Mouse (Mus musculus): Measurements from ENCODE around the gene Fam20b.

Gene Fam20b

DNA sequence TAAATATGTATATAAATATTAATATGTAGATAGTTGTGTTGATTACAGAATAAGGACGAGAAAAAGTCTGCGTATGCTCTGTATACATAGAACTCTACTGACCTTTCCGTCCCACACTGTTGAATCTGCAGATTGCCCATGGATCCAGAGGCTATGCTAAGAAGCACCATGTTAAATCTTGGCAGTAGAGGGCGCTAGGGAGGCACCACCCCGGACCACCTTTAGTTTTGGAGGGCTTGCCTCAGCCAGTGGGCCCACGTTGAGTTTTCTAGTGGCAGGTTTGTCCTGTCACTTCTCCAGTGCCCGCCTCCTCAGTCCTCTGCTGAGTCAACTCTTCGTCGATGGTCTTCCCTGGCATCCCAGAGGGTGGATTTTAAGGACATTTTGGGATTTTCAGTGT is 11.9 kb upstream of the Fam20b start:
- DNase-seq (ENCODE audit: inconsistent age in 2 of 2, low spot score in 1 of 2): no peak

DNA sequence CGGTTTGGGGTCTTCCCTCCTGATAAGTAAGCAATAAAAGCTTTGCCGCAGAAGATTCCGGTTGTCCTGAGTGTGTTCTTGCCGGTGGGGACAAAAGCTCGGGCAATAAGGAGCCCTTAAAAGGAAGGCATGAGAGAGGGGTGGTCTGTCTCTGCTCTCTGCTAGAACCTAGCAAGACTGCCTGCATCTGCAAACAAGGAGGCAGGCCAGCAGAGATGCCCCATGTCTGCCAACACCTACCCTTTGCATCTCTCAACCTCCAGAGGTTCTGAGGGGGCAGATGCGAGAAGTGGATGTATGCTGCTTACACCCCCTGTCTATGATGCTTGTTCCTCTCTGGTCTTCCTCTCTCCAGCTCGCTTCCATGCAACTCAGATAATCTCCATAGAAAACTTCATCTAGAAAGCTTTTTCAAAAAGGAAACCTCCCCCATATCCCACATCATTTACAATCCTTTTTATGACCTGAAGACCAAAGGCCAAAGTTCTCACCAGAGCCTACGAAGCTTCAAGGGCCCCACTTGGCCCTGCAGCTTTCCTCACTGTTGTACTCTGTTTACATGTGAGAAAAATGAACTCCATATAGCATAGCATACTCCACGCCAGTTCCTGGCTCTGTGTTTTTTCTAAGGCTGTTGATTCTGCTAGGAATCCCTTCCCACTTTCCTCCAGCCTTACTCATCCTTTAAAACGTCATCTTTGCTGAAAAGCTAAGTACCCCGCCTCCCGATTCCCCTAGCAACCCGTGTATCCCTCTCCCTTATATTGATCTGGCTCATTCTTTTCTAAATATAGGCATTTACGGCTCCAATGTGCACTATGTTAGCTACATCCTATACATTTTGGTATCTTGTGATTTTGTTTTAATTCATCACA is 8.6 kb upstream of the Fam20b start:
- no peak for DNase-seq (ENCODE audit: inconsistent age in 2 of 2, low spot score in 1 of 2)

DNA sequence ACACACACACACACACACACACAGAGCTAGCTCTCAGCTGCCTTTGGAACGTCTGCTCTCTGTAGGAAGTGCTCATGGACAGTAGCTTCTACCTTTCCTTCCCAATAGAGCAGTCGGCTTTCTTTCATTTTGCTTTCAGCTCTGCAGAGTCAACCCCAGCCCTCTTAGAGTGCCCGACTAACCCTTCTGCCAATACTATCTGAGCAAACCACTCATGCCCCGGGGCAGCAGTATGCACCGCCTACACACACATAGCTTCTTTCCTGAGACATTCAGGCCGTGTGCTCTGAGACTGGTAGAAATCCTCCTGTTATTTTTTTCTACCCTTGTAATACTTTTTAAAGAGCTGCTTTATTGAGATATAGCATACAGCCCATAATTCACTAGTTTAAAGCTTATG is 3.2 kb upstream of the Fam20b start:
- no peak for DNase-seq (ENCODE audit: inconsistent age in 2 of 2, low spot score in 1 of 2)

DNA sequence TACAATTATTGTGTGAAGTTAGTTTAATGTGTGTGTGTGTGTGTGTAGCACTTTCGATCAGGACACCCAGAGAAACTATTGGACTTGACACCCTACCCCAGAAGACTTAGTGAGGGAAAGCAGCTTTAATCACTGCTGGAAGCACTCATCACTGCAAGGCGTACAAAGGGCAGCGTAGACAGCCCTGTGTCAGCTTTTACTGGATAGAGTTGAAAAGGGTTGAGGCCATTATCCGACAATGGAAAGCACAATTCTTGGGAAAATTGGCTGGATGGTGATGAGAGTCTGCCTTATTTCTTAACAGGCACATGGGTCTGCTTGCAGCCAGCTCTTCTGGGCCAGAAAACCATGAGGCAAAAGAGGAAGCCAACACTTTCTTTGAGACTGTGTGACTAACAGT is 1.2 kb upstream of the Fam20b start:
- DNase-seq (ENCODE audit: inconsistent age in 2 of 2, low spot score in 1 of 2): no peak

DNA sequence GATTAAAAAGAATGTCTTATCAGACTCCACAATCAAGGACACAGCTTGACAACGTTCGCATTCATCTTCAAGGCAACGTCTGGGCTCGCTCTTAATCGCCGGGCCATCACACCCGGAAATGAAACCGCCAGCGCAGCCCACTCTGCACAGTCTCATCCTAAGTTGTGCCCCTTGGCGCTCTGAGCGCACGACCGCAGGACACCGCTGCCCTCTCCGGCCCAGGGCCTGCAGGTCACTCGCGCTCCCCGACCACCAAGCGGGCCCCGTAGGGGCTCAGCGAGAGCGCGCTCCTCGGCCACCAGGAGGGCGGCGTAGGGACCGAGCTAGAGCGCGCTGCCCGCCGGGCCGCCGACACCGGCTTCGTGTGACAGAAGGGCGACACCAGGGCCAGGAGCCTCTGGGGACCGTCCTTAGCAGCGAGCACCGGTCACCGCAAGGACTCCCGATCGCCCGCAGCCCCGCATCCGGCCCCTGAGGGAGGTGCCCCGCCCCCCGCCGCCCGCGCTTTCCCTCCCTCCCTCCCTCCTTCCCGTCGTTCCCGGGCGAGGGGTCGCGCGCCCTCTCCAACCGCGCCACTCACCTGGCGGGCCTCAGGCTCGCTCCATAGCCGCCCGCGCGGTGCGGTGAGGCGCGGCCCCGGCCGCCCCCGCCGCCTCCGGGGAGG is 468 bp downstream of the Fam20b start:
- peak; percentile 76 to 89 for DNase-seq (ENCODE audit: inconsistent age in 2 of 2, low spot score in 1 of 2)

DNA sequence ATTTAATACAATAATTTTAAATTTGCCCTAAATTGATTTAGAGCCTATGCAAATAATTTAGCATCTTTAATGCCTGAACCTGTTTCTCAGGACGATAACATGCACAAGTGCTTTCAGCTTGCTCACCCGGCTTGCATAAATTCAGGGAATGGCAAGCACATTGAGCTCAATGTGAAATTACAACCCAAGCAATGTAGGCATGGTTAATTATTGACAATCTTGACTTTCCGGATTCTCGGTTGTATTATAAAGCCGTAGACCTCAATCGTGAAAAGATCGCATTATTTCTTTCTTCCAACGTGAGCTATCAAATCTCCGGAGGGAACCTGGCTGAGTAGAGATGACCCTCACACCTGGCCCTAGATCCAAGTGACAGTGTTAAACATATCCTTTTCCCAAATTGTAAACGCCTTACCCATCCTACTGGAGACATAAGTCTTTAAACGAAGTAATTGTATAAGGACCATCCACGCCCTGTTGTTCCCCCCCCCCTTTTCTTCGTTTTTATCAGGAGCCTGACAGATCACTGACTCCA is 1.1 kb downstream of the Fam20b start:
- DNase-seq (ENCODE audit: inconsistent age in 2 of 2, low spot score in 1 of 2): no peak

DNA sequence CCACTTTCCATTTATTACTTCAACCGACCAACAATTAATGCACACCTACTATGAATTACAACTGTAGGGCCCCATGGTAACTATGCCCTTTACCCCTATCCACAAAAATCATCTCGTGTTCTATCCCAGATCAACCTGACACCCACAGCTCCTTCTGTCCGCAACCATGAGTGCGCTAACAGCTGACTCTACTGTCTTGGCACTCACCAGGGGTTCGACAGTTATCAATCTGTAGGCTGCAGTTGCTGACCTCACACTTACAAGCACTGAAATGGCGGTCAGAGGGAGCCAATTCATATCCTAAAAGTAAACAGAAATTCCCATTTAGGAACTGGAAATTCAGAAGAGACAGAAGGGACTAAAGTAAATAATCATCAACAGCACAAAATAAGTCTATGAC is 2.2 kb downstream of the Fam20b start:
- no peak for DNase-seq (ENCODE audit: inconsistent age in 2 of 2, low spot score in 1 of 2)

DNA sequence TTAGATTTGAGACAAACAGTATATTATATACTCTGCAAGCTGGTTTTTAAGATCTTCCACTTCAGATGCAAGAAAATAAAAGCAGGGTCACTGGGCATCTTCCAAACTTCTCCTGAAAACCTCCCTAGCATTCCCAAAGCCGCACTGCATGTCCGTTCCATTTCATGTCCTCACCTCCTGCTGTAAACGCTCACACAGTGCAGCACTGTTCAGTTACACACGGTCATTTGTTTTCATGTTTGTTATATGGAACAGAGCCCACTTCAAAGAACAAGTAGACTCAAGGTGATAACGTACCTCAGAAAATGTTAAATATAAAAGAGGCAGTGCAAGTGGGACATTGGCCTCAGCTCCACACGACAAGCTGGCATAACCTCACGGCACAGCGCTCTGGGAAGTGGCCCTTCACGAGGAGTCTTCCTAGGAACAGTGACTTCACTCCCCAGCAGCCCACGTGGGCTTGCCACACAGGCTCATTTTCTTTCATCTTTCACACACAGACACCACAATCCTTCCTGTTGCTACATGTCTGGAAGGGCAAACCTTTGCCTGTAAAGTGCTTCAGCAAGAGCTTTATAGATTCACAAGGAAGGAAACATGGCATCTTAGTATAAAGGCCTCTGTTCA is 8.3 kb downstream of the Fam20b start:
- DNase-seq (ENCODE audit: inconsistent age in 2 of 2, low spot score in 1 of 2): no peak

DNA sequence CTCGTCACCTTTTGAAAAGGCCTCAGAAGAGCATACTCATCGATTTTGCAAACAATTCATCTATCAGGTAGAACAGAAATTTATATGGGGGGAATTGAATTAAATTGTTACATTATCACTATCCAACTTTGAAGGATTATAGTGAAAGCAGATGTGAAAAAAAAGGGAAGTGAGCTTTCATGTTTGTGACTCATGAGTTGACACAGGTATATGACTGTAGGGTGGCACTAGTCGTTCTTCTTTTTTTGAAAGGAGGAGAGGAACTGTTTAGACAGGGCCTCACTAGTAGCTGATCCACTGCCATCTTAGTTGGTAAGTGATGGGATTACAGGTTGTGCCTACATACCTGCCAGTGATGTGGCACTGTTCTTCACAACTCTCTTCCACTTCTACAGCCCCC is 10.2 kb downstream of the Fam20b start:
- DNase-seq (ENCODE audit: inconsistent age in 2 of 2, low spot score in 1 of 2): no peak

DNA sequence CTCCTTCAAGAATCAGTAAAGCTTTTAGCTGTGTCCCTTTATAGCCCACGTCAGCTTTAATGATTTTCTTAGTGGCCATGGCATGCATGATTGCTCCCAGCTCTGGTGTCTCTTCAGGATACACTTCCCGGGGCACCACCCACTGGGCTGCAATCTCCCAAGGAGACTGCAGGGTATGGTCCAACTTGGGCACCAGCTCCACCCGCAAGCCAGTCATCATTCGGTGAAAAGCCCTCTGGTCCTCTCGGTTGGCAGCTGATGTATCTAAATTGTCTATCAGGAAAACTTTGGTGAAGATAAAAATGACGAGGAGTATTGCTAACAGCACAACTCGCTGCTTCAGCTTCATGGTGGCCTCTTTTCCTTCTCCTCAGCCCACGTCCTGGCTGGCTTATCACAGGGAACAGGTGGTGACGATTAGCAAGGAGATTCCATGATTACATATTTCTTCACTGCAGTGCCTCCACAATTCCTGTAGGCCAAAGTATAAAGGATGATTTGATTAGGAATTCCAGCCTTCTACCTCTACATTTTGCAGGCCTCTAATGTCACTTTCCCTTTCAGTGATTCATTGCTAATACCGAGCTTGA is 13.1 kb downstream of the Fam20b start:
- no peak for DNase-seq (ENCODE audit: inconsistent age in 2 of 2, low spot score in 1 of 2)

DNA sequence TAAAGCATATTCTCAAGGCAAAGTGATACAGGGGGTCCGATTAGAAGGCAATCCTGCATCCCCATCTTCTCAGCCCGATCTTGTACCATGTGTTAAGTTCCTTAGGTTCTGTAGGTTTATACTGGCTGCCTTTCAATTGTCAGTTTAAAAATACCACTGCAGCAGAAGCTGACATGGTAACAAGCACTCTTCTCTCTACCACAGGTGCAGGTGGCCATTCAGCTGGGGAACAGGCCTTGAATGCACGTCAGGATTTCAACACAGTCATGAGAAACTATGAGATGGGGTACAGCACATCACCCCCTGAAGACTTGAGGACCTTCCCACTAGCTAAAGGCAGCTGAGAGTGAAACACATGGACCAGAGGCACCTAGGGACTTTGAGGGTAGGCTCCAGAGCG is 15.4 kb downstream of the Fam20b start:
- no peak for DNase-seq (ENCODE audit: inconsistent age in 2 of 2, low spot score in 1 of 2)

DNA sequence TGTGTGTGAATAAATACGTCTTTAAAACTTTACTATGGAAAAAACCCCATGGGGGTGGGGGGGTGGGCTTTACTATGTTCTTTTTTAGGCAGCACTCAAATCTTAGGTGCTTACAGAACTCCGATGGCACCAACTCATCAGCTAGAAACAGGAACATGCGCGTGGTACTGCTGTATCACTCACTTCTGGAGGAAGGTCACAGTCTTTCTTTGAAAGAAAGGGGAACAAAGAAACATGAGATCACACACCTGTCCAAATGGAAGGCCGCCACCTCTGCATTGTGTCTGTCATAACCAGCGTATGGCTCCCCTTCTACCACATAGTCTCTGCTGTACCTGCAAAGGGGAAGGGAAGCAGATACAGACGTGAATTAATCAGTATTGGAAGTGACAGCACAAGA is 16.7 kb downstream of the Fam20b start:
- DNase-seq (ENCODE audit: inconsistent age in 2 of 2, low spot score in 1 of 2): no peak

DNA sequence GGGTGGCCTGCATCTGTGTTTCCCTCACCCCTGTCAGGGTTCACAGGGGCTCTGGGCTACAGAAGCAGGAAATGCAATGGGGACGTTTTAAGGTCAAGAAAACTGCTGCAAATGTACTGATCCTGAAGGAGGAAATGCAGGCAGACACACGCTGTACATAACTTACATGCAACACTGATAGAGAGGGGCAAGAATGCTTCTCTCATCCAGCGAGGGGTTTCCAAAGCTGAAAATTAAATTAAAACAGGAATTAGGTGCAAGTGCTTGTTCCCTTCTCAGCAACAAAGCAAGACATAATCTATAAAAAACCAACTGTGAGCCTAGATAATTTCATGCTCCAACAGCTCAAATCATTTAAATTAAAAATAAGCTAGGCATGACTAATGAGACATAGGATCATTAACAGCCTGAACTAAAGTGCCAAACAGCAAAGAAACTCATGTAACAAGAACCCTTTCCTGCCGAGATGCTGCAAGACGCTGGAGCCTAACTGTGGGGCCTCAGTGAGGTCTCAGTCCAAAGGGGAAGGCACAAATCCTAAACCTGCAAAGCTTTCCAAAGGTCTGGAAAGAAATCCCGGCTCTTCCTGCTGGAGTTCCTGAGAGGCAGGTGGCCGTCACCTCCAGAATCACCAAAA is 32.7 kb downstream of the Fam20b start:
- DNase-seq (ENCODE audit: inconsistent age in 2 of 2, low spot score in 1 of 2): no peak

DNA sequence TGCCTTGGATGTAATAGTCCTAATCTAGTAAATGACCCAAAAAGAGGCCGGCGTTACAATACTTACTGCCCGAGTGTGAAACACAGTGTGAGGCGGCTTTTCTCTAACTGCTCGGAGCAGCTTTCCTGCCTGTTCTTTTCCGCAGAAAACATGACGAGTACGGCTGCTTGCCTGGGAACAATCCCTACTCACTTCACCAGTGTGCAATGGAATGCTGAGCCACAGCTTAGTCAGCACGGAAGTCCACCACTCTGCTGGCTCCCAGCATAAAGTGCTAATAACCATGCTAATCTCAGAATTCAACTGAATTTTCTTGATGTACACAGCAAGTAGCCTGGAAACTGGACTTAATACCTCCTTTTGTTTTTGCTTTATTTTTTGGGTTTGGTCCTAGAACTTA is 39.3 kb downstream of the Fam20b start:
- no peak for DNase-seq (ENCODE audit: inconsistent age in 2 of 2, low spot score in 1 of 2)

DNA sequence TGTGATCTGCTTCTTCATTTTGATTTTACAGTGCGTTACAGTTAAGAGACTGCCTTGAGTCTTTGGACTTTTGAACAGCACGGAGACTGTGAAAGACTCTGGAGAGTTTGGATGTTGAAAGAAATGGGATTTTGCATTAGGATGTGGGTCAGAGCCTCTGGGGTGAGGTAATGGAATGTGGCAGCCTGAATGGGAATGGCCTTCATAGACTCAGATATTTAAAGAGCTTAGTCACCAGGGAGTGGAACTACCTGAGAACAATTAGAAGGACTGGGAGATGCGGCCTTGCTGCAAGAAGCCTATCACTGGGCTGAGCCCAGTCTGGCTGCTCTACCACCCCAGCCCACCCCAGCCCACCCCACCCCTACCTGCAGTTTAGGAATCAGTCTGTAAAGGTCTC is 41.7 kb downstream of the Fam20b start:
- DNase-seq (ENCODE audit: inconsistent age in 2 of 2, low spot score in 1 of 2): no peak

DNA sequence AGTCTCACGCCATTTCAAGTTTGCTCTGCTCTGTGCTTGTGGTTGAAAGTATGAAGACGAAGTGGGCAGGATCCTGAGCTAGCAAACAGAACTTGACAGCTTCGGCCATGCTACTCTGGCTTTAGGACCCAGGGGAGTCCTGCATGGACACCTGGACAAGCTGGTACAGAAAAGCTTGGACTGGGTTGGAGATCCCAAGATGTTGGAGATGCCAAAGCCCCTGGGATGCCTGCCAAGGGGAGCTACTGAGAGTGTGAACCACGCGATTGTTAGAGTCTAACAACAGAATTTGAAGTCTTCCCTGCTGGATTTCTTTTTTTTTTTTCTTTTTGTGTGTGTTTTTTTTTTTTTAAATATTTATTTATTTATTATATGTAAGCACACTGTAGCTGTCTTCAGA is 42.3 kb downstream of the Fam20b start:
- no peak for DNase-seq (ENCODE audit: inconsistent age in 2 of 2, low spot score in 1 of 2)

DNA sequence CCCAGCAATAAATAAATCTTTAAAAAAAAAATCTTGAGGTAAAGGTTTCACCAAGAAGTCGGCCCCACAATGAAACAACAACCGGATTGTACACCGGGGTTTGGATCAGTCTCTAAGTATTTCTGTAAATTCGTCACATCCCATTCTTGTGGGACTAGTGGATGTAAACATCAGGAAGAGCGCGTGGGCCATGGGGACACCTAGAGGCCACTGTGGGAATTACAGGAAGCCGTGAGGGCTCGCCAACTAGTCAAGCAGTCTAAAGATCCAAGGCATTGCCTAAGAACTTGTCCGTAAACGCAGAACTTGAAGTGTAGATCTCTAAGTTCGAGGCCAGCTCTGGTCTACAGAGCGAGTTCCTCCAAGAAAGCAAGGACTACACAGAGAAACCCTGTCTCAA is 42.7 kb downstream of the Fam20b start:
- DNase-seq (ENCODE audit: inconsistent age in 2 of 2, low spot score in 1 of 2): peak; percentile 67 to 86

DNA sequence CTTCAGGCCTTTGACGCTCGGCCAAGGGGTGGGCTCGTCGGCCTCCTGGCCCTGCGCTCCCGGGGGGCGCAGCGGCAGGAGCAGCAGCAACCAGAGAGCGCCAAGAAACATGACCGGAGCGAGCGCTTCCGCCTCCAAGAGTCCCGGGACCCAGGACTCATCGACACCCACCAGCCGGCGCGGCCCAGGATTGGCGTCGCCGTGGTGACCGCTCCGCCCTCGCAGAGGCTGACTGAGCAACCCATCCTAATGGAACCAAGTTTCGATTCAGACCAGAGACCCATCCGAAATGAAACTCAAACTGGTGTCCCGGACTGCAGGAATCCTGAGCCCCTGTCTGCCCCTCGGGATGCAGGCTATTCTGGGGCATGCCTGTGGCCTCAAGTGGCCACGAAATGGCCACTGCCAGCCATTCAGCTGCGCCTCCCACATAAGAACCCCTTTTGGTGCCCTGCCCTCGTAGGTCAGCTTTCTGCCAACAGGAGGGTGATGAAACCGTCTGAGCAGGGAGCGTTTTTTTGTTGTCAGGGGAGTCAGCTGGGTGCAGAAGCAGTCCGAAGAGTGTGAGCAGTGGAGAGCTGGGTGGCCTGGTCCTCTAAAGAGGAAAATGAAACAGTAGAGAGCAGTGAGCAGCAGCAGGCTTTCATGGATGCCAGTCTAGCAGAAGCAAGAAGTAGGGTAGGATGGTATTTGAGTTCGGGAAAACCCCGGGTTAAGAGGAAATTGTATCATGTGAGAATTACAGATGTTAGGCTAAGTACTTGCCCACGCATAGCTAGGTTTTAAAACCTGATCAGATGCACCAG is 44.5 kb downstream of the Fam20b start, which contains the start of gene Tor3a:
Gene Tor3a, minus strand, starts transcription at position 162 of the 806 bp plus-strand sequence.
- DNase-seq (ENCODE audit: inconsistent age in 2 of 2, low spot score in 1 of 2): peak; percentile 89 to 96

DNA sequence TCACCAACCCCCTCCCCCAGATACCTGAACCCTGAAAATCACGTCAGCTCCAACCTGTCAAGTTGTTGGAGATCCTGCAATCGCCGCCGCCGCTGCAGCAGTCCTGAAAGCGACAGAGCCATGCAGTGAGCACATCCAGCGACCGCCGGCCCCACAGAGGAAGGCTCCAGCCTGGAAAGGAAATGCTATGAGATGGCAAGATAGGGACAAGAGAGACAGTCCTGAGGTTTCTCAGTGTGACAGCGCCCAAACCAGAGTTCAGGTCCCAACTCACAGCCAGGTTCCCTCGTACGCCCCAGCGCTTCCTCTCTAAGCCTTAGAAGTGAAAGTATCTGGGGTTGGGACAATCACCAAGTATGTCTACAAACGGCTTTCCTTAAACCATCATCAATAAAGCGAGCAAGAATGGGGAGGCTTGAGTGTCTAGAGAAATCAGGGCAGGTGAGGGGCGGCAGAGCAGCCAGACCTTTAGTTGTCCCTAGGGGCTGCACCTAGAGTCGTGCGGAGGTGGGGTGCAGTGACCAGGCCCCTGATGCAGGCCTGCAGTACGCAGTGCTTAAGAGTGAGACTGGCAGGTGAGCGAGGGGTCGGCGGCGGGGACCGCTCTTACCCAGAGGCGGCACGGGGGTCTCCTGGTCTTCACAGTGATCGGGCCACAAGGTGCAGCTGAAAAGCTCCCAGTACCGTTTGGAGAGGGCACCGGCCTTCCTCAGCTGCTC is 45.3 kb downstream of the Fam20b start:
- DNase-seq (ENCODE audit: inconsistent age in 2 of 2, low spot score in 1 of 2): peak; percentile 45 to 86
